Mouse (Mus musculus): ENCODE data around the gene Rnf208.

GRCm38 (mm10) chr2:25226864-25227263, 15.2 kb upstream of the Rnf208 start:
- TF ChIP-seq CTCF (conservative IDR thresholded peaks at IDR 0.05; ENCODE audit: low read length) = no peak
- no peak for TF ChIP-seq POU5F1 (IDR thresholded peaks at IDR 0.05; ENCODE audit: borderline replicate concordance, low read length)

Data from E14TG2a.4 (cell line).